Comparison of ENCODE assay signal across 9 mouse cellular contexts in genomic region chr5:101663176-101663575, GRCm38 (mm10). TPM values are rescaled to one million over a fixed set of nuclear protein-coding genes. Genes with fewer than 3 reads are reported as not detected.
DNase-seq lines count a peak whose midpoint lies in the region; ATAC-seq and TF ChIP-seq lines count a peak whose summit lies in the region.
"Had no signal": no experiment of that assay in that cellular context is flagged by ENCODE, and none has a peak within 500 bp of the region (broad histone marks: within the 10 kb centered on the region; RNA-seq: fewer than 3 reads in every experiment).

No protein-coding gene starts in this region.

- peak; percentile 10 for DNase-seq in adrenal gland, adult 8-10 months
- no peak for DNase-seq in adrenal gland, adult 18-20 months (ENCODE audit: low spot score in 2 of 2)
- peak; percentile 48 for DNase-seq in R1 (ENCODE audit: low read depth, low spot score)
- peak; percentile 58 for DNase-seq in forebrain, postnatal 0 days
- peak; percentile 17 to 44 for DNase-seq in kidney, postnatal 36 days
- DNase-seq in midbrain, embryonic 11.5 days (ENCODE audit: low spot score, missing footprints) = peak; percentile 98
- DNase-seq in left cerebral cortex, adult 18-20 months (ENCODE audit: low spot score in 2 of 2) = no peak

- WGBS in forebrain, postnatal 0 days = under 1% methylated on average over 23 of the region's 23 CpGs
- under 1% methylated on average over 23 of the region's 23 CpGs for WGBS in midbrain, embryonic 11.5 days

- H3K9me3 ChIP-seq in forebrain, postnatal 0 days (ENCODE audit: low read length) = no peaks in the 10 kb centered on the region
- no peaks in the 10 kb centered on the region for H3K9me3 ChIP-seq in midbrain, embryonic 11.5 days (ENCODE audit: control insufficient read depth, low read length)

- peak overlapping the region; percentile 23 for H3K4me3 ChIP-seq in forebrain, postnatal 0 days (ENCODE audit: low read depth, low read length)
- H3K4me3 ChIP-seq in midbrain, embryonic 11.5 days (ENCODE audit: low read depth, low read length) = peak overlapping the region; percentile 53
- H3K4me3 ChIP-seq: myocyte had no signal

- ATAC-seq in forebrain, postnatal 0 days = peak; percentile 42; the same call in 1 of the 2 replicates
- peak; percentile 28 for ATAC-seq in midbrain, embryonic 11.5 days (ENCODE audit: low FRiP score)
- no peak for ATAC-seq in monocyte, adult 5-6 weeks (replicated peaks; ENCODE audit: insufficient number of reproducible peaks, low FRiP score, low TSS enrichment, poor library complexity, severe bottlenecking)

- H3K4me2 ChIP-seq in forebrain, postnatal 0 days (ENCODE audit: low read depth) = peak overlapping the region; percentile 37
- peak overlapping the region; percentile 56 for H3K4me2 ChIP-seq in midbrain, embryonic 11.5 days

- no peaks in the 10 kb centered on the region for H3K4me1 ChIP-seq in forebrain, postnatal 0 days (ENCODE audit: insufficient read depth)
- peaks cover 31% of the 10 kb centered on the region for H3K4me1 ChIP-seq in midbrain, embryonic 11.5 days (ENCODE audit: control insufficient read depth, insufficient read depth, low read length)

- H3K27ac ChIP-seq in forebrain, postnatal 0 days (ENCODE audit: low read depth, low read length) = no peak overlapping the region
- peak overlapping the region; percentile 44 for H3K27ac ChIP-seq in midbrain, embryonic 11.5 days (ENCODE audit: low read depth, low read length)

- H3K27me3 ChIP-seq in forebrain, postnatal 0 days (ENCODE audit: insufficient read depth, low read length) = peaks cover 72% of the 10 kb centered on the region
- peaks cover 91% of the 10 kb centered on the region for H3K27me3 ChIP-seq in midbrain, embryonic 11.5 days (ENCODE audit: control insufficient read depth, insufficient read depth, low read length)

- H3K36me3 ChIP-seq in forebrain, postnatal 0 days (ENCODE audit: insufficient read depth) = no peaks in the 10 kb centered on the region
- no peaks in the 10 kb centered on the region for H3K36me3 ChIP-seq in midbrain, embryonic 11.5 days (ENCODE audit: control insufficient read depth, insufficient read depth, low read length)

- TF ChIP-seq CTCF in forebrain, postnatal 0 days (IDR thresholded peaks at IDR 0.05; ENCODE audit: low read depth) = peak; percentile 36

- no peak overlapping the region for H3K9ac ChIP-seq in forebrain, postnatal 0 days
- peak overlapping the region; percentile 72 for H3K9ac ChIP-seq in midbrain, embryonic 11.5 days (ENCODE audit: low read length)

RNA-seq across cellular contexts. Expression of gene Nkx6-1, which starts 1.6 kb away (rescaled TPM):
- under 1 TPM in 2 of 4 experiments, not detected in 2; 0.09 to 0.10 TPM for total RNA-seq in adrenal gland, adult 8-10 months (2022)
- not detected for total RNA-seq in adrenal gland, adult 18-20 months (2021)
- 0.24 TPM in 1 of 2 replicates, not detected in the other for total RNA-seq in forebrain, postnatal 0 days (2014; rRNA removed)
- polyA plus RNA-seq in forebrain, postnatal 0 days (2015; fragmentation: Nextera tagmentation; extraction: Ambion mirVana) = 0.10 and 0.29 TPM in 2 replicates
- 9.3 and 10.5 TPM in 2 replicates for polyA plus RNA-seq in midbrain, embryonic 11.5 days (2014; fragmentation: Nextera tagmentation; extraction: Ambion mirVana)
- not detected in 3 replicates for total RNA-seq in monocyte, adult 5-6 weeks (2017)
- under 1 TPM; 0.16 to 0.26 TPM for total RNA-seq in left cerebral cortex, adult 18-20 months (2021)
- polyA plus RNA-seq: myocyte had no signal

Comparison
In these comparisons a context has a peak if more than half of its experiments do, and no peak if none do; other contexts are left out.
1. DNase-seq: peak in adrenal gland, adult 8-10 months (single experiment), R1 (single experiment), forebrain, postnatal 0 days (single experiment), kidney, postnatal 36 days (2 of 2) and midbrain, embryonic 11.5 days (single experiment); none in adrenal gland, adult 18-20 months (0 of 2) and left cerebral cortex, adult 18-20 months (0 of 2).